Mouse (Mus musculus) megakaryocyte, embryonic 14.5 days (primary cell): ENCODE results near the gene Bcorl1. TPM values are rescaled to one million over a fixed set of nuclear protein-coding genes. Genes with fewer than 3 reads are reported as not detected.

ENCODE experiments used
- H3K27me3 ChIP-seq: replicated peaks from 2 replicates; pipeline ENCODE3; 2012; ENCODE audit warnings: inconsistent platforms
- H3K36me3 ChIP-seq: replicated peaks from 2 replicates; pipeline ENCODE3; 2012; ENCODE audit warnings: low read length, inconsistent platforms, mixed read lengths
- H3K4me1 ChIP-seq: 2 replicates; pipeline ENCODE4 v1.6.1; 2012; ENCODE audit warnings: inconsistent platforms
- H3K4me3 ChIP-seq: replicated peaks from 2 replicates; pipeline ENCODE3; 2012; ENCODE audit warnings: moderate library complexity, mild to moderate bottlenecking, inconsistent platforms
- H3K9me3 ChIP-seq: 2 replicates; pipeline ENCODE4 v1.6.1; 2012; ENCODE audit warnings: inconsistent platforms
- FLI1 ChIP-seq: IDR thresholded peaks from 2 replicates; pipeline ENCODE4 v1.6.1; 2012; ENCODE audit warnings: low read length, inconsistent platforms, mixed read lengths
- GATA1 ChIP-seq: IDR thresholded peaks from 3 replicates; pipeline ENCODE4 v1.6.1; 2012; ENCODE audit warnings: mixed read lengths, low read length, inconsistent platforms, borderline replicate concordance
- polyA plus RNA-seq: library from polyadenylated mRNA; stranded (reverse); fragments of >175 nt; gene quantifications from 2 replicates; pipeline ENCODE4 v1.2.3, GENCODE M21; 2012; ENCODE audit warnings: low replicate concordance; ENCODE audit not compliant: insufficient read depth

Bcorl1 gene
- polyA plus RNA-seq, 1 experiment: 10.5 TPM

GRCm38 (mm10) chrX:48453736-48454494, 112.8 kb downstream of the Bcorl1 start:
- Histone ChIP-seq H3K9me3 (peaks cover 15% of the 10 kb centered on the region), H3K27me3 (peaks cover 9% of the 10 kb centered on the region), H3K4me1 (peaks cover 42% of the 10 kb centered on the region), H3K4me3 (peak overlapping the region; percentile 93), H3K36me3 (no peaks in the 10 kb centered on the region)
- TF ChIP-seq GATA1: no peak
- TF ChIP-seq FLI1: no peak

GRCm38 (mm10) chrX:48454495-48454878, 113.3 kb downstream of the Bcorl1 start:
- Histone ChIP-seq H3K4me3 (peak overlapping the region; percentile 93), H3K9me3 (peaks cover 15% of the 10 kb centered on the region), H3K4me1 (peaks cover 44% of the 10 kb centered on the region), H3K36me3 (no peaks in the 10 kb centered on the region), H3K27me3 (peaks cover 9% of the 10 kb centered on the region)
- no peak for TF ChIP-seq FLI1
- TF ChIP-seq GATA1: no peak

GRCm38 (mm10) chrX:48455018-48455417, 113.9 kb downstream of the Bcorl1 start:
- Histone ChIP-seq H3K27me3 (peaks cover 9% of the 10 kb centered on the region), H3K4me3 (peak overlapping the region; percentile 93), H3K4me1 (peaks cover 44% of the 10 kb centered on the region), H3K9me3 (peaks cover 15% of the 10 kb centered on the region), H3K36me3 (no peaks in the 10 kb centered on the region)
- TF ChIP-seq FLI1 (no peak), GATA1 (no peak)

- Histone ChIP-seq H3K27me3 (peaks cover 9% of the 10 kb centered on the region), H3K4me3 (no peak overlapping the region), H3K4me1 (peaks cover 51% of the 10 kb centered on the region), H3K9me3 (peaks cover 15% of the 10 kb centered on the region), H3K36me3 (no peaks in the 10 kb centered on the region)
- TF ChIP-seq GATA1 (no peak), FLI1 (no peak)
Measured at GRCm38 (mm10) chrX:48456956-48457355, 115.8 kb downstream of the Bcorl1 start.

Other genes starting within 250 kb of the Bcorl1 start
- gene Xpnpep2, start 232.6 kb upstream of the Bcorl1 start, polyA plus RNA-seq: 0.26 TPM in 1 of 2 replicates, not detected in the other
- 26.2 and 50.4 TPM in 2 replicates for gene Sash3, start 194.9 kb upstream of the Bcorl1 start, polyA plus RNA-seq
- 10.4 and 25.6 TPM in 2 replicates for gene Zdhhc9, start 132.5 kb upstream of the Bcorl1 start, polyA plus RNA-seq
- gene Utp14a, start 84.5 kb upstream of the Bcorl1 start, polyA plus RNA-seq: 3.4 TPM in 1 of 2 replicates, not detected in the other
- 2.6 and 3.5 TPM in 2 replicates for gene Elf4, start 121.8 kb downstream of the Bcorl1 start, polyA plus RNA-seq
- 2.8 TPM in 1 of 2 replicates, not detected in the other for gene Aifm1, start 172.2 kb downstream of the Bcorl1 start, polyA plus RNA-seq
- 0.67 TPM in 1 of 2 replicates, not detected in the other for gene Rab33a, start 177.9 kb downstream of the Bcorl1 start, polyA plus RNA-seq